Mouse (Mus musculus) erythroblast, embryonic 14.5 days (primary cell): ENCODE data around the gene Ntrk3. TPM values are rescaled to one million over a fixed set of nuclear protein-coding genes. Genes with fewer than 3 reads are reported as not detected.

Source experiments
- H3K27me3 ChIP-seq: 2 replicates; pipeline ENCODE4 v1.6.1; 2012; ENCODE audit warnings: inconsistent platforms; ENCODE audit not compliant: control insufficient read depth
- H3K36me3 ChIP-seq: 2 replicates; pipeline ENCODE4 v1.6.1; 2012; ENCODE audit warnings: mild to moderate bottlenecking, inconsistent platforms; ENCODE audit not compliant: control insufficient read depth
- H3K4me1 ChIP-seq: 2 replicates; pipeline ENCODE4 v1.6.1; 2012; ENCODE audit warnings: inconsistent platforms; ENCODE audit not compliant: control insufficient read depth
- H3K4me3 ChIP-seq: replicated peaks from 2 replicates; pipeline ENCODE3; 2012; ENCODE audit warnings: moderate library complexity, mild to moderate bottlenecking, inconsistent platforms
- H3K9me3 ChIP-seq: 2 replicates; pipeline ENCODE4 v1.6.1; 2012; ENCODE audit warnings: low read length, inconsistent platforms, mixed read lengths; ENCODE audit not compliant: control insufficient read depth
- GATA1 ChIP-seq: IDR thresholded peaks from 2 replicates; pipeline ENCODE4 v1.6.1; 2012; ENCODE audit warnings: low read length, inconsistent platforms, mixed read lengths
- TAL1 ChIP-seq: IDR thresholded peaks from 3 replicates; pipeline ENCODE4 v1.6.1; 2012; ENCODE audit warnings: low read length, inconsistent platforms, mixed read lengths
- polyA plus RNA-seq: library from polyadenylated mRNA; stranded (reverse); fragments of >175 nt; gene quantifications from 2 replicates; pipeline ENCODE4 v1.2.3, GENCODE M21; 2012

The Ntrk3 gene
- polyA plus RNA-seq, 1 experiment = not detected

DNA sequence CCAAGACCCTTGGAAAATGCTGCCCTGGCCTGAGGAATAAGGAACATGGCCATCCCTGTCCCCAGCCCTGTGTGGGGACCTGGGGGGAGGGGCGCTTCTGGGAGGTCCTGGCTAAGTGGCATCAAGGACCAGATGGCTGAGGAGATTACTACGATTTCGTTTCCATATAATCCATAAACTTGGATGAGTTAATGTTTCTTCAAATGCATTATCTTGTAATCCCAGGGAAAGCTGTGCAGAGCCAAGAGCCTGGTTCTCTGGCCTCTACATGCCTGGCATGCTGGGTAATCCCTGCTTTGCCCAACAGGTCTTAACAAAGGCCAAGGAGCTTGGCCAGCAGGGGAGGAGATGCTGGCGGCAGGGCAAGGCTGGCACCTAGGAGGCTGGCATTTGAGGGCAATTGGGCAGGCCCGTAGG is 27.4 kb upstream of the Ntrk3 start:
- Histone ChIP-seq H3K27me3 (no peaks in the 10 kb centered on the region), H3K36me3 (no peaks in the 10 kb centered on the region), H3K9me3 (no peaks in the 10 kb centered on the region), H3K4me1 (no peaks in the 10 kb centered on the region), H3K4me3 (no peak overlapping the region)
- TF ChIP-seq TAL1 (no peak), GATA1 (no peak)

GRCm38 (mm10) chr7:78763801-78764200 is 26.0 kb upstream of the Ntrk3 start:
- Histone ChIP-seq H3K27me3 (no peaks in the 10 kb centered on the region), H3K4me3 (no peak overlapping the region), H3K36me3 (no peaks in the 10 kb centered on the region), H3K9me3 (no peaks in the 10 kb centered on the region), H3K4me1 (no peaks in the 10 kb centered on the region)
- TF ChIP-seq GATA1 (no peak), TAL1 (no peak)

- TF ChIP-seq TAL1 = no peak
- TF ChIP-seq GATA1 = no peak
- Histone ChIP-seq H3K27me3 (no peaks in the 10 kb centered on the region), H3K9me3 (no peaks in the 10 kb centered on the region), H3K4me3 (no peak overlapping the region), H3K4me1 (no peaks in the 10 kb centered on the region), H3K36me3 (no peaks in the 10 kb centered on the region)
These were observed 16.7 kb upstream of the Ntrk3 start for GRCm38 (mm10) chr7:78754458-78755000.

- Histone ChIP-seq H3K36me3 (no peaks in the 10 kb centered on the region), H3K9me3 (no peaks in the 10 kb centered on the region), H3K4me1 (no peaks in the 10 kb centered on the region), H3K4me3 (no peak overlapping the region), H3K27me3 (no peaks in the 10 kb centered on the region)
- TF ChIP-seq TAL1 = no peak
- no peak for TF ChIP-seq GATA1
These were observed 16.1 kb upstream of the Ntrk3 start for GRCm38 (mm10) chr7:78753752-78754457.

- Histone ChIP-seq H3K27me3 (no peaks in the 10 kb centered on the region), H3K36me3 (no peaks in the 10 kb centered on the region), H3K9me3 (no peaks in the 10 kb centered on the region), H3K4me3 (no peak overlapping the region), H3K4me1 (no peaks in the 10 kb centered on the region)
- no peak for TF ChIP-seq TAL1
- no peak for TF ChIP-seq GATA1
These were observed 15.1 kb upstream of the Ntrk3 start for GRCm38 (mm10) chr7:78752961-78753360.

DNA sequence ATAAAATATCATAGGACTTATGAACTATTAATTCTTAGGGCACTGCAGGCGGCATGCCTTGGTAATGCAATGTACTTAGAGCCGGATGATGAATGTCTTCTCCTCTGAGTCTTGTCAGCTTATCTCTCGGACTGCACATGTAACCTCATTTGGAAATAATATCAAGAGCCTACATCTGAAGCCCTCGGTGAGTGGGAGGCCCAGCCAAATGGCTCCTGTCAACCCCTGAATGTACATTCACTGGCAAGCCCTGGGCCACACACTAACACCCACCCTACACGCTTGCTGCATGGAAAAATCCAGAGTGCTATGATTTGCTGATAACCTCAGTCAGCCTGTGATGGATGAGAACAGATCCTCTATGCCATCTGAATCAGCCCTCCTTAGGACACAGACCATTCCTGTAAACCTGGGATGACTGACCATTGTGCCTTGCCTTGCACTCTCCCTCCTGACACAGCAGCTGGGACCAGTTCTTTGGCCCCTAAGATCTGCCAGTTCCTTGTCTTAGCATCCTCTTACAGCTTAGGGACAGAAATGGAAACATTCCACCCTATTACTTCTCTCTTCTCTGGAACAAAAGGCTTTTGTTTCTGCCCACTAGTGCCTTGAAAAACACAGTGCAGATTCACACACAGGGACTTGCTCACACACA is 6.0 kb upstream of the Ntrk3 start:
- TF ChIP-seq TAL1 (no peak), GATA1 (no peak)
- H3K27me3 ChIP-seq = no peaks in the 10 kb centered on the region
- no peaks in the 10 kb centered on the region for H3K9me3 ChIP-seq
- H3K4me3 ChIP-seq = no peak overlapping the region
- no peaks in the 10 kb centered on the region for H3K36me3 ChIP-seq
- no peaks in the 10 kb centered on the region for H3K4me1 ChIP-seq

DNA sequence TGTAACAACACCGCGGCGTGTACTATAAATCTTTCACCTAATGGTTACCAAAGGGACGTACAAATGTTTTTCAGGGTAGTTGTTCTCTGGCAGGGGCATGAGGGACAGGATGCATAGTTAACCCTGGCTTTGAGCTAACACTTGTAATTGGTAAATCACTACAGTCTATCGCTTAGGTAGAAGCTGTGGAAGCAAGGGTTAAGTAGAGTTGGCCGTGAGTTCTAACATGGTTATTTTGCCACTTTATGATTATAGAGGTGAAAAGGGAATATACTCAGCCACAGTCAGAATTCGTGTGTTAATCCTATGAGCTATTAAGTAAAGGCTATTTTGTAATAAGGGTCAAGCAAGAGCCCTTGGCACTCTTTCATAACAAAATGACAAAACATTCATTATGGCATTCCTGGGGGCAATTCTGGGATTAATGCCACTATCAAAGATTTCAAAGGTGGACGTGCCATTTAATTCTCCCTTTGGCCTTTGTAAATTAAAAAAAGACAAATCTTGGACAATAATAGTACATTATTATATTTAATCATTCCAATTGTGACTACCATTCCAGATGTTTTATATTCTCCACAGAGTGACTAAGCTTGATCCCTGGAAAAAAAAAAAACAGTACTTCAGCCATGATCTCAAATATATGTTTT is 1.7 kb upstream of the Ntrk3 start:
- Histone ChIP-seq H3K4me3 (no peak overlapping the region), H3K4me1 (no peaks in the 10 kb centered on the region), H3K27me3 (no peaks in the 10 kb centered on the region), H3K36me3 (no peaks in the 10 kb centered on the region), H3K9me3 (no peaks in the 10 kb centered on the region)
- TF ChIP-seq GATA1 (no peak), TAL1 (no peak)

GRCm38 (mm10) chr7:78737196-78737595 is 616 bp downstream of the Ntrk3 start:
- TF ChIP-seq TAL1 (no peak), GATA1 (no peak)
- Histone ChIP-seq H3K36me3 (no peaks in the 10 kb centered on the region), H3K4me1 (no peaks in the 10 kb centered on the region), H3K27me3 (no peaks in the 10 kb centered on the region), H3K9me3 (no peaks in the 10 kb centered on the region), H3K4me3 (no peak overlapping the region)

DNA sequence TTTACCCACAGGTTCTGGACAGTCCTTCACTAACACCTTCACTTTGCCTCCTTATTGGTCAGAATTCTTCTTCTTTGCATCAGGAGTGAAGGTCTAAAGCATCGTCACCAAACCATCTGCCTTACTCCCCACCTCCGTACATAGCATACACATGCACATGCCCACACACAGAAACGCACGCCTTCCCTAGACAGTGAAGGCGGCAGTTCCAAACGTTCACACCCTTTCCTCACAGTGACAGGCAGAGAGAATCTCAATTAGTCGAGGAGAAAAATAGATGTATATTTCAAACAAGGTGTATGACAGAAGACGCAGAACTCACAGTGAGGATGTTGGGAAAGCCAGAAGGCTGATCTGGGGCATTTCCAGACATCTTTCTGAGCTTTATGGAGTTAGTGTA is 6.4 kb downstream of the Ntrk3 start:
- Histone ChIP-seq H3K9me3 (no peaks in the 10 kb centered on the region), H3K4me1 (no peaks in the 10 kb centered on the region), H3K27me3 (no peaks in the 10 kb centered on the region), H3K36me3 (no peaks in the 10 kb centered on the region), H3K4me3 (no peak overlapping the region)
- no peak for TF ChIP-seq GATA1
- no peak for TF ChIP-seq TAL1
